Mouse (Mus musculus): ENCODE measurements around the gene Tmigd1. TPM values are rescaled to one million over a fixed set of nuclear protein-coding genes. Genes with fewer than 3 reads are reported as not detected.
"Not testable (repeated sequence)": the region's sequence is repeated elsewhere in the genome, so short reads cannot be mapped to it uniquely, and the experiment has no call there.

Gene Tmigd1
- total and polyA plus RNA-seq, 2 experiments from 2014 or later = not detected

- DNase-seq = no peak
- Histone ChIP-seq H3K4me2 (ENCODE audit: low read depth) (no peak overlapping the region), H3K27ac (ENCODE audit: low read depth, low read length) (no peak overlapping the region), H3K4me3 (ENCODE audit: low read depth, low read length) (no peak overlapping the region), H3K27me3 (ENCODE audit: insufficient read depth, low read length) (no peaks in the 10 kb centered on the region), H3K36me3 (ENCODE audit: insufficient read depth) (no peaks in the 10 kb centered on the region), H3K9me3 (ENCODE audit: low read length) (no peaks in the 10 kb centered on the region), H3K4me1 (ENCODE audit: insufficient read depth) (peaks cover 7% of the 10 kb centered on the region; the same call in 1 of the 2 replicates), H3K9ac (no peak overlapping the region)
- no peak for ATAC-seq
- WGBS = 47% methylated on average over 7 of the region's 7 CpGs
- no peak for TF ChIP-seq CTCF (IDR thresholded peaks at IDR 0.05; ENCODE audit: low read depth)
Measured at GRCm38 (mm10) chr11:76914366-76914765, 12.4 kb downstream of the Tmigd1 start.

GRCm38 (mm10) chr11:76916539-76917229 lies 14.7 kb downstream of the Tmigd1 start:
- no peaks in the 10 kb centered on the region for H3K27me3 ChIP-seq (ENCODE audit: insufficient read depth, low read length)
- no peak for ATAC-seq
- no peak overlapping the region for H3K9ac ChIP-seq
- H3K4me3 ChIP-seq (ENCODE audit: low read depth, low read length) = no peak overlapping the region
- H3K36me3 ChIP-seq (ENCODE audit: insufficient read depth) = no peaks in the 10 kb centered on the region
- H3K4me1 ChIP-seq (ENCODE audit: insufficient read depth) = peaks cover 7% of the 10 kb centered on the region; the same call in 1 of the 2 replicates
- no peak overlapping the region for H3K27ac ChIP-seq (ENCODE audit: low read depth, low read length)
- no peaks in the 10 kb centered on the region for H3K9me3 ChIP-seq (ENCODE audit: low read length)
- no peak for TF ChIP-seq CTCF (IDR thresholded peaks at IDR 0.05; ENCODE audit: low read depth)
- 44% methylated on average over 13 of the region's 13 CpGs for WGBS
- DNase-seq = no peak
- H3K4me2 ChIP-seq (ENCODE audit: low read depth) = no peak overlapping the region

- Histone ChIP-seq H3K36me3 (ENCODE audit: insufficient read depth) (no peaks in the 10 kb centered on the region), H3K27me3 (ENCODE audit: insufficient read depth, low read length) (no peaks in the 10 kb centered on the region), H3K4me3 (ENCODE audit: low read depth, low read length) (no peak overlapping the region), H3K4me2 (ENCODE audit: low read depth) (no peak overlapping the region), H3K9me3 (ENCODE audit: low read length) (no peaks in the 10 kb centered on the region), H3K27ac (ENCODE audit: low read depth, low read length) (no peak overlapping the region), H3K9ac (no peak overlapping the region), H3K4me1 (ENCODE audit: insufficient read depth) (0 out of 2 replicates have a peak, but pooled peaks cover 4% of the 10 kb centered on the region)
- ATAC-seq (no peak), DNase-seq (no peak)
- TF ChIP-seq CTCF (IDR thresholded peaks at IDR 0.05; ENCODE audit: low read depth) = no peak
- 52% methylated on average over 3 of the region's 3 CpGs for WGBS
Measured at GRCm38 (mm10) chr11:76917230-76917548, 15.2 kb downstream of the Tmigd1 start.

GRCm38 (mm10) chr11:76920607-76921006 lies 18.6 kb downstream of the Tmigd1 start:
- TF ChIP-seq CTCF (IDR thresholded peaks at IDR 0.05; ENCODE audit: low read depth) = no peak

GRCm38 (mm10) chr11:76924759-76925236 lies 22.8 kb downstream of the Tmigd1 start, which contains the start of gene Blmh:
Gene Blmh, plus strand, starts transcription at chr11:76924809.
- H3K9ac ChIP-seq = no peak within 1 kb of the TSS
- no peak for DNase-seq
- no peak within 1 kb of the TSS for H3K27ac ChIP-seq (ENCODE audit: low read depth, low read length)
- no peak within 1 kb of the TSS for H3K4me2 ChIP-seq (ENCODE audit: low read depth)
- no peaks in the 10 kb centered on the region for H3K27me3 ChIP-seq (ENCODE audit: insufficient read depth, low read length)
- H3K4me3 ChIP-seq (ENCODE audit: low read depth, low read length) = no peak within 1 kb of the TSS
- ATAC-seq = no peak
- H3K36me3 ChIP-seq (ENCODE audit: insufficient read depth) = no peaks in the 10 kb centered on the region
- TF ChIP-seq CTCF (IDR thresholded peaks at IDR 0.05; ENCODE audit: low read depth) = no peak
- 74% methylated on average over 6 of the region's 6 CpGs for WGBS
- no peaks in the 10 kb centered on the region for H3K4me1 ChIP-seq (ENCODE audit: insufficient read depth)
- no peaks in the 10 kb centered on the region for H3K9me3 ChIP-seq (ENCODE audit: low read length)

More at GRCm38 (mm10) chr11:76920607-76921006, 18.6 kb downstream of the Tmigd1 start:
- 27% methylated on average over 1 of the region's 1 CpGs for WGBS
- Histone ChIP-seq H3K27ac (ENCODE audit: low read depth, low read length) (no peak overlapping the region), H3K27me3 (ENCODE audit: insufficient read depth, low read length) (no peaks in the 10 kb centered on the region), H3K9ac (no peak overlapping the region), H3K4me3 (ENCODE audit: low read depth, low read length) (no peak overlapping the region), H3K4me2 (ENCODE audit: low read depth) (no peak overlapping the region), H3K9me3 (ENCODE audit: low read length) (no peaks in the 10 kb centered on the region), H3K4me1 (ENCODE audit: insufficient read depth) (no peaks in the 10 kb centered on the region), H3K36me3 (ENCODE audit: insufficient read depth) (no peaks in the 10 kb centered on the region)
- DNase-seq (no peak), ATAC-seq (no peak)

GRCm38 (mm10) chr11:76928586-76928985 lies 26.6 kb downstream of the Tmigd1 start:
- not testable (repeated sequence) for H3K9me3 ChIP-seq (ENCODE audit: low read length); H3K9ac ChIP-seq; H3K4me2 ChIP-seq (ENCODE audit: low read depth); H3K27me3 ChIP-seq (ENCODE audit: insufficient read depth, low read length); DNase-seq; ATAC-seq; H3K4me1 ChIP-seq (ENCODE audit: insufficient read depth); H3K4me3 ChIP-seq (ENCODE audit: low read depth, low read length); H3K36me3 ChIP-seq (ENCODE audit: insufficient read depth); H3K27ac ChIP-seq (ENCODE audit: low read depth, low read length)
- 89% methylated on average over 8 of the region's 8 CpGs for WGBS

- Histone ChIP-seq H3K9ac (no peak overlapping the region), H3K36me3 (ENCODE audit: insufficient read depth) (no peaks in the 10 kb centered on the region), H3K27me3 (ENCODE audit: insufficient read depth, low read length) (no peaks in the 10 kb centered on the region), H3K4me2 (ENCODE audit: low read depth) (no peak overlapping the region), H3K9me3 (ENCODE audit: low read length) (no peaks in the 10 kb centered on the region), H3K4me3 (ENCODE audit: low read depth, low read length) (no peak overlapping the region), H3K27ac (ENCODE audit: low read depth, low read length) (no peak overlapping the region), H3K4me1 (ENCODE audit: insufficient read depth) (no peaks in the 10 kb centered on the region)
- DNase-seq (no peak), ATAC-seq (no peak)
- TF ChIP-seq CTCF (IDR thresholded peaks at IDR 0.05; ENCODE audit: low read depth) = no peak
- WGBS = 68% methylated on average over 3 of the region's 3 CpGs
Measured at GRCm38 (mm10) chr11:76933209-76933608, 31.2 kb downstream of the Tmigd1 start.
